Mouse (Mus musculus): ENCODE measurements around the gene Ergic1. TPM values are rescaled to one million over a fixed set of nuclear protein-coding genes. Genes with fewer than 3 reads are reported as not detected.

The Ergic1 gene
- total and polyA plus RNA-seq, 2 experiments from 2014 or later: 50.8 to 152 TPM

GRCm38 (mm10) chr17:26575786-26576690 is 14.7 kb downstream of the Ergic1 start:
- Histone ChIP-seq H3K4me2 (ENCODE audit: low read depth, low read length) (no peak overlapping the region), H3K9me3 (replicated peaks; ENCODE audit: control insufficient read depth, low read length) (no peaks in the 10 kb centered on the region), H3K4me3 (ENCODE audit: low read depth, low read length) (no peak overlapping the region), H3K27ac (ENCODE audit: low read depth) (peak overlapping the region; percentile 76), H3K4me1 (ENCODE audit: control insufficient read depth, insufficient read depth) (peaks cover 71% of the 10 kb centered on the region), H3K36me3 (replicated peaks; ENCODE audit: control insufficient read depth, insufficient read depth, low read length) (no peaks in the 10 kb centered on the region), H3K9ac (replicated peaks; ENCODE audit: low read depth, low read length) (no peak overlapping the region), H3K27me3 (ENCODE audit: control insufficient read depth, insufficient read depth, low read length) (no peaks in the 10 kb centered on the region)
- DNase-seq (ENCODE audit: low spot score) (no peak), ATAC-seq (ENCODE audit: insufficient read depth, low read depth) (no peak)
- 72% methylated on average over 12 of the region's 12 CpGs for WGBS
- TF ChIP-seq CTCF (IDR thresholded peaks at IDR 0.05; ENCODE audit: low read depth) (no peak), EP300 (IDR thresholded peaks at IDR 0.05; ENCODE audit: low read depth) (no peak)

GRCm38 (mm10) chr17:26576833-26577232 is 15.5 kb downstream of the Ergic1 start:
- Histone ChIP-seq H3K9ac (replicated peaks; ENCODE audit: low read depth, low read length) (no peak overlapping the region), H3K4me1 (ENCODE audit: control insufficient read depth, insufficient read depth) (peaks cover 68% of the 10 kb centered on the region), H3K36me3 (replicated peaks; ENCODE audit: control insufficient read depth, insufficient read depth, low read length) (no peaks in the 10 kb centered on the region), H3K27me3 (ENCODE audit: control insufficient read depth, insufficient read depth, low read length) (no peaks in the 10 kb centered on the region), H3K9me3 (replicated peaks; ENCODE audit: control insufficient read depth, low read length) (no peaks in the 10 kb centered on the region), H3K27ac (ENCODE audit: low read depth) (peak overlapping the region; percentile 76), H3K4me2 (ENCODE audit: low read depth, low read length) (no peak overlapping the region), H3K4me3 (ENCODE audit: low read depth, low read length) (no peak overlapping the region)
- no peak for TF ChIP-seq CTCF (IDR thresholded peaks at IDR 0.05; ENCODE audit: low read depth)
- TF ChIP-seq EP300 (IDR thresholded peaks at IDR 0.05; ENCODE audit: low read depth): no peak; the same call in 1 of the 2 replicates
- ATAC-seq (ENCODE audit: insufficient read depth, low read depth) (peak; percentile 42; the same call in 1 of the 2 replicates), DNase-seq (ENCODE audit: low spot score) (peak; percentile 58)
- 21% methylated on average over 7 of the region's 7 CpGs for WGBS

- no peak for DNase-seq (ENCODE audit: low spot score)
- Histone ChIP-seq H3K27me3 (ENCODE audit: control insufficient read depth, insufficient read depth, low read length) (no peaks in the 10 kb centered on the region), H3K4me2 (ENCODE audit: low read depth, low read length) (no peak overlapping the region), H3K36me3 (replicated peaks; ENCODE audit: control insufficient read depth, insufficient read depth, low read length) (no peaks in the 10 kb centered on the region), H3K4me1 (ENCODE audit: control insufficient read depth, insufficient read depth) (peaks cover 73% of the 10 kb centered on the region), H3K27ac (ENCODE audit: low read depth) (peak overlapping the region; percentile 76), H3K9ac (replicated peaks; ENCODE audit: low read depth, low read length) (no peak overlapping the region), H3K9me3 (replicated peaks; ENCODE audit: control insufficient read depth, low read length) (no peaks in the 10 kb centered on the region), H3K4me3 (ENCODE audit: low read depth, low read length) (no peak overlapping the region)
- peak; percentile 25; the same call in 1 of the 2 replicates for ATAC-seq (ENCODE audit: insufficient read depth, low read depth)
- TF ChIP-seq EP300 (IDR thresholded peaks at IDR 0.05; ENCODE audit: low read depth) (no peak), CTCF (IDR thresholded peaks at IDR 0.05; ENCODE audit: low read depth) (no peak)
- WGBS: 51% methylated on average over 11 of the region's 11 CpGs
Observed at GRCm38 (mm10) chr17:26577309-26577708, 16.0 kb downstream of the Ergic1 start.

GRCm38 (mm10) chr17:26578162-26578561 is 16.9 kb downstream of the Ergic1 start:
- peaks cover 81% of the 10 kb centered on the region for H3K4me1 ChIP-seq (ENCODE audit: control insufficient read depth, insufficient read depth)
- DNase-seq (ENCODE audit: low spot score): no peak
- ATAC-seq (ENCODE audit: insufficient read depth, low read depth): no peak
- TF ChIP-seq CTCF (IDR thresholded peaks at IDR 0.05; ENCODE audit: low read depth): no peak
- no peak for TF ChIP-seq EP300 (IDR thresholded peaks at IDR 0.05; ENCODE audit: low read depth)
- no peak overlapping the region for H3K9ac ChIP-seq (replicated peaks; ENCODE audit: low read depth, low read length)
- WGBS: 66% methylated on average over 7 of the region's 7 CpGs
- H3K36me3 ChIP-seq (replicated peaks; ENCODE audit: control insufficient read depth, insufficient read depth, low read length): no peaks in the 10 kb centered on the region
- peak overlapping the region; percentile 37; the same call in 1 of the 2 replicates for H3K27ac ChIP-seq (ENCODE audit: low read depth)
- no peak overlapping the region for H3K4me2 ChIP-seq (ENCODE audit: low read depth, low read length)
- no peaks in the 10 kb centered on the region for H3K27me3 ChIP-seq (ENCODE audit: control insufficient read depth, insufficient read depth, low read length)
- H3K9me3 ChIP-seq (replicated peaks; ENCODE audit: control insufficient read depth, low read length): no peaks in the 10 kb centered on the region
- H3K4me3 ChIP-seq (ENCODE audit: low read depth, low read length): no peak overlapping the region

- H3K9me3 ChIP-seq (replicated peaks; ENCODE audit: control insufficient read depth, low read length): no peaks in the 10 kb centered on the region
- no peak for ATAC-seq (ENCODE audit: insufficient read depth, low read depth)
- TF ChIP-seq CTCF (IDR thresholded peaks at IDR 0.05; ENCODE audit: low read depth) (no peak), EP300 (IDR thresholded peaks at IDR 0.05; ENCODE audit: low read depth) (no peak)
- no peak overlapping the region for H3K27ac ChIP-seq (ENCODE audit: low read depth)
- no peak for DNase-seq (ENCODE audit: low spot score)
- H3K9ac ChIP-seq (replicated peaks; ENCODE audit: low read depth, low read length): no peak overlapping the region
- H3K4me1 ChIP-seq (ENCODE audit: control insufficient read depth, insufficient read depth): peaks cover 84% of the 10 kb centered on the region
- H3K4me2 ChIP-seq (ENCODE audit: low read depth, low read length): no peak overlapping the region
- H3K27me3 ChIP-seq (ENCODE audit: control insufficient read depth, insufficient read depth, low read length): no peaks in the 10 kb centered on the region
- no peaks in the 10 kb centered on the region for H3K36me3 ChIP-seq (replicated peaks; ENCODE audit: control insufficient read depth, insufficient read depth, low read length)
- H3K4me3 ChIP-seq (ENCODE audit: low read depth, low read length): no peak overlapping the region
- 92% methylated on average over 11 of the region's 11 CpGs for WGBS
Observed at GRCm38 (mm10) chr17:26578771-26579170, 17.5 kb downstream of the Ergic1 start.
